Mouse (Mus musculus) hematopoietic stem cell, adult 5-6 weeks (primary cell): Measurements from ENCODE around the gene Gm13539. TPM values are rescaled to one million over a fixed set of nuclear protein-coding genes. Genes with fewer than 3 reads are reported as not detected.
"Not testable (repeated sequence)": the region's sequence is repeated elsewhere in the genome, so short reads cannot be mapped to it uniquely, and the experiment has no call there.

Experiments
- ATAC-seq, 2 experiments: fragments of 125-278 bp in 1 of 2; replicated peaks in 1 of 2; 2 replicates each; pipeline ENCODE4 v1.8.0; 2016 to 2017; ENCODE audit warnings: inconsistent platforms in 2 of 2, mild to moderate bottlenecking in 2 of 2, moderate number of reproducible peaks in 2 of 2, low read depth in 1 of 2, moderate TSS enrichment in 1 of 2; ENCODE audit not compliant: low FRiP score in 2 of 2, poor library complexity in 2 of 2, severe bottlenecking in 2 of 2, insufficient read depth in 1 of 2, low TSS enrichment in 1 of 2
- total RNA-seq: library from RNA; stranded (forward); fragments of 172-1452, 232-1000 nt; gene quantifications from 2 replicates; pipeline ENCODE4 v1.2.3, GENCODE M21; 2017

Gene Gm13539
- total RNA-seq, result not detected in 2 replicates

DNA sequence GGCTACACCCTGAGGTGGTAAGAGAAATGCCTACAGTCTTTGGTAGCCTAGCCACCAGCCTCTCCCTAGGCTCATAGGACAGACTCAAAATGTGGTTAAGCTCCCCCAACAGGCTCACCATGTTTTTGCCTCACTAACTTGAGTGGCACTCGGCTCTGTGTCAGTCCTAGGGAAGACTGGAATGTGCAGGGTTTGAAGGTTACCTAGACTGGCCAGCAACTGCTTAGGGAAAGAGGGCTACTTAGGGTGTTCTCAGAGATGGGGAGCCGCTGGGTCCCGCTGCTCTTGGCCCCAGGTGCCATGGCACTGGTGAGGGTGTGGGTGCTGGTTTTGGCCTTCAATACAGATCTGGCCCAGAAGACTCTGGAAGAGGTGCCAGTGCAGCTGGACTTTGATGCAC, at the start of gene Gm13539:
Gene Gm13539, plus strand, starts transcription at position 301 of the 400 bp plus-strand sequence.
- no peak for ATAC-seq

- no peak for ATAC-seq
Measured at GRCm38 (mm10) chr2:25733199-25733930, 48.7 kb upstream of the Gm13539 start.

GRCm38 (mm10) chr2:25736709-25737108, 45.3 kb upstream of the Gm13539 start, which contains the start of gene Obp2b:
Obp2b (plus strand) TSS chr2:25737009.
- ATAC-seq, result not testable (repeated sequence)

DNA sequence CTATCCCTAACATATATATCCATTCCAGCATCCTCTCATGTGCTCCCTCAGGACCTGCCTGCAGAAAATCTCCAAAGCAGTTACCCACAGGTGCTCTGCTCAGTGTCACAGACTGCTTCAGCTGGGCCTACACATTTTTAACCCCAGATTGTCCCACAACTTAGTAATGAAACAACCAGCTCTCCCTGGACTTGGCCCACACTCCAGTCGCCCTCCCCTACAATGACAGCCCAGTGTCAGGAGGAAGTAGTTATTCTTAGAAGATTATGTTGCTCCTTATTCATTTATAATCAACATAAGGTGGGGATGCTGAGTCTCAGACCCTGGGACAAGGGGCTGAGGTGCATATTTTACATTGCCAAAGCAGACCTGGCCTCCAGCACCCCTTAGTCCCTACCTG, 40.4 kb upstream of the Gm13539 start:
- ATAC-seq, result no peak

DNA sequence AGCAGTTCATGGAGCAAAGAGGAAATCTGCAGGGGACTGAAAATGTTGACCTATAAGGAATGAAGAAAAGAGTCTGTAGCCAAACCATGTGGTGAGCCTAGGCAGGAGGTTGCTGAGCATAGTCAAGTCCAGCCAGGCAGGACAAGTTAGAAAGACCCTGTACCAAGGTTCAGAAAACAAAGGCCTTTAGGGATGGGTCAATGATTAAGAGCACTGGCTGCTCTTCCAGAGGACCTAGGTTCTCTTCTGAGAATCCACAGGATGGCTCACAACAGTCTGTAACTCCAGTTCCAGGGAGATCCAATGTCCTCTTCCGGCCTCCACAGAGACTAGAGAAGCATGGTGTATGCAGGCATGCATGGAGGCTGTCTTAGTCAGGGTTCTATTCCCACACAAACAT, 27.9 kb upstream of the Gm13539 start:
- no peak for ATAC-seq

DNA sequence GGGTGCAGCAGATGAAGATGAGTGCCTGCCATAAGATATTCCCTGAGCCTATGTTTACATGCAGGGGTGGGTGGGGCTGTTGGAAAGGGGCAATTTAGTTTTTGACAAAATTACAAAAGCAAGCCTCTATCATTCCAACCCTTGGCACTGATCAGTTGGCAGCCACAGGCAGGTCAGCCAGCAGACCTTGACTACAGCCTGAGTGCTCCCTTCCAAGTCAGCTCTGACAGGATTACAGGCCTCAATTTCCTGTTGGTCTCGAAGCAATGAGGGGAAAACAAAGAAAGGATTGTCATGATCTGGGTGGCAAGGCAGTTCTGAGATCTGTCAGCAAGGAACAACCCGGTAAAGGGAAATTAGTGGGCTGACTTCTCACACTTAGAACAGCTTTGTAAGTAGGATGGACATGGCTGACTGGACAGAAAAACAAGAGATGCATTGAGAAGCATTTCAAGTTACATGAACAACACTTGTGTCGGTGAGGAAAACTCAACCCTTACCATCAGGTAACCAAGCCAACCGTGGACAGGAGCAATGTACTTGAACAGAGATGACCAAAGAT, 23.9 kb upstream of the Gm13539 start:
- no peak for ATAC-seq

DNA sequence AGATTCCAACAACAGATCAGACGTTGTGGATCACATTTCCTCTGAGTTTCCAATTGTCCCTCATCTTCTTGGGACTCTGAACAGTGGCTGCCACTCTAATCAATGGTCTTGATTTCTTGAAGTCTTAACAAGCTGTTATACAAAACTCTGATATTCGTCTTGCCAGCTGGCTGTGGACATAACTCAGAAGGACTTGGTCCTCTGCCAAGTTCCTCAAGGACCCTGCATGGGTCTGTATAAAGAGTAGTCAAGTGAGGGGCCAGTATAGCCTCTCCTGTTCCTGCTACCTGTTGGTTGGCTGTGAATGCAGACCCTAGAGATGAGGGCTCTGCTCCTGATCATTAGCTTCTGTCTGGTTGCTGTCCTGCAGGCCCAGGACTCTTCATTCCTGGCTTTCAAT, 16.8 kb upstream of the Gm13539 start, which contains the start of gene Lcn3:
Gene Lcn3, plus strand, starts transcription at position 301 of the 400 bp plus-strand sequence.
- no peak for ATAC-seq

GRCm38 (mm10) chr2:25767764-25768163, 14.3 kb upstream of the Gm13539 start:
- ATAC-seq, result no peak

GRCm38 (mm10) chr2:25773507-25773906, 8.6 kb upstream of the Gm13539 start:
- no peak for ATAC-seq

DNA sequence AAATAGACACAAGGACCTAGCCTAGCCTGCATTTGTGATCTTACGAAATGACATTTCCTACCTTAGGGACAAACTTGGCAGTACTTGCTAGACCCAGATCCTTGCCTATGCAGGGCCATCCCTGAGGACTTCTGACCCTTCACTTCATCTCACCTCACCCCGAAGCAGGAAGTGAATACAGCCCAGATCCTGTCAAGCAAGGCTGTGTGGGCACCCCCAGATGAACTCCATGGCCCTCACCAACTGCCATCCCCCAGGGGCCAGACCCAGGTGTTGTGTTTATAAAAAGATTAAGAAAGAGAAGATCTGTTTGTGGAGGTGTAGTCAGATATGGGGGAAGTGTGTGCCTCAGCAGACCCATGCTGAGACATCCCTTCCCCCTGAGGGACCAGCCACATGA, 7.4 kb upstream of the Gm13539 start:
- ATAC-seq, result no peak

- ATAC-seq, result no peak
Measured at GRCm38 (mm10) chr2:25775991-25776390, 6.1 kb upstream of the Gm13539 start.

DNA sequence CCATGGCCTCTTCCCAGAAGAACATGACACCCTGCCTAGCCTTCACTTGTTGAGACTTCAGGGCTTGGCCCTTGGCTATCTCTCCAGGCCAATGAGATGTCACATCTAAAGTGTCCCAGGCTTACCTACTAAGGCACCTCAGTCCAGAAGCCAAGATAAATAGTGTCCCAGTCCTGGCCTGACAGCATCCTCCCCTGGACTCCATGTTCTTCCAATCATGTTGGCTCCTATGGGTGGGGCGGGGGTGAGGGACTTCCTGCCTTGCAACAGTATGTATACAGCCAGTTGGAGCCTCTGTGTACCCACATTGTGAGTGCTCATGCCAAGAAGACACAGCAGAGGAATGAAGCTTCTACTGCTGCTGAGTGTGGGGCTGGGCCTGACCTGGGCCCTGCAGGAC, 5.3 kb upstream of the Gm13539 start, which contains the start of gene Lcn11:
Gene Lcn11, plus strand, starts transcription at position 301 of the 400 bp plus-strand sequence.
- no peak for ATAC-seq

GRCm38 (mm10) chr2:25779076-25779475, 3.0 kb upstream of the Gm13539 start:
- no peak for ATAC-seq

- ATAC-seq, result no peak
Measured at GRCm38 (mm10) chr2:25780921-25781320, 1.1 kb upstream of the Gm13539 start.

- no peak for ATAC-seq
Measured at GRCm38 (mm10) chr2:25785573-25786322, 3.7 kb downstream of the Gm13539 start.

GRCm38 (mm10) chr2:25789092-25789491, 7.0 kb downstream of the Gm13539 start:
- no peak for ATAC-seq

DNA sequence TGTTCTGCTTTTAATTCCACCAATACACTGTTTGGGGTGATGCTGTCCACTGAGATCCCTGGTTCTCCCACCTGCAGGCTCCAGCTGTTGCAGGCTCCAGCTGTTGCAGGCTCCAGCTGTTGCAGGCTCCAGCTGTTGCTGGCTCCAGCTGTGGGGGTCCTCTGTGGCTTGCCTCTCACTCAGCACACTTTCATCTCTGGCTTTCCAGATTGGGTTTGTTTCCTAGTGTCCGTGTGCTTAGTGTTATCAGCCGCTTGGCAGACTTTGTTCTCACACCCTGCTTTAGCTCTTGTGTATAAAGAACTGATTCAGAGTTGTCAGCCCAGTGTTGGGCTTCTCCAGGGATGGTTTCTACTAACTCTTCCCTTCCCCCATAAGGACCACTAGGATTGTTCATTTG, 15.6 kb downstream of the Gm13539 start:
- ATAC-seq, result no peak

DNA sequence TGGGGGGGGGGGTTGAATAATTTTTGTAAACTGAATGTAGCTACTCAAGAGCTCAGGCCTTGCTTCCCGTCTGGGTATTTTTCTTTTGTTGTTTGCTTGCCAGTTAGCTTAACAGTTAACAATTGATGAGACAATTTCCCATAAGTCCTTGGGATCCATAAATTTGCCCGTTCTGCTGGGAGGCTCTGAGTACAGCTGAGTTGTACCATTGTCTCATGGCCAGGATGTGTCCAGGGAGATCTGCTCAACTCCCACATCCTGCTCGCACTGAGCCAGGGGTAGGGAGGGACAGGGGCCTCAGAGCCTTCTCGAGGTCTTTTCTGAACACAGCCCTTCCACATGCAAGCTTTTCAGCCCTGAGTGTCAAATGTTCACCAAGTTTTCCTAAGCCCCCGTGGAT, 16.0 kb downstream of the Gm13539 start:
- no peak for ATAC-seq
